10 mouse cellular contexts compared by ENCODE assay signal in genomic region chr3:82112439-82112838, GRCm38 (mm10). TPM values are rescaled to one million over a fixed set of nuclear protein-coding genes. Genes with fewer than 3 reads are reported as not detected.
A peak's percentile ranks its signal among the peaks of the same experiment; 100 is the strongest.
DNase-seq lines count a peak whose midpoint lies in the region; ATAC-seq and TF ChIP-seq lines count a peak whose summit lies in the region.
"Had no signal": no experiment of that assay in that cellular context is flagged by ENCODE, and none has a peak within 500 bp of the region (broad histone marks: within the 10 kb centered on the region; RNA-seq: fewer than 3 reads in every experiment).

No protein-coding gene starts in this region.

- H3K9ac ChIP-seq in lung, postnatal 0 days (replicated peaks; ENCODE audit: low read depth): no peak overlapping the region
- H3K9ac ChIP-seq in hindbrain, embryonic 12.5 days: no peak overlapping the region
- H3K9ac ChIP-seq in forebrain, embryonic 12.5 days: no peak overlapping the region
- H3K9ac ChIP-seq: liver, embryonic 14.5 days had no signal

- no peak overlapping the region for H3K4me2 ChIP-seq in lung, postnatal 0 days (replicated peaks; ENCODE audit: low read depth, low read length)
- no peak overlapping the region for H3K4me2 ChIP-seq in hindbrain, embryonic 12.5 days (replicated peaks)
- no peak overlapping the region for H3K4me2 ChIP-seq in forebrain, embryonic 12.5 days

- 48% methylated on average over 2 of the region's 2 CpGs for WGBS in lung, postnatal 0 days
- 80% methylated on average over 2 of the region's 2 CpGs for WGBS in hindbrain, embryonic 12.5 days
- WGBS in forebrain, embryonic 12.5 days: 76% methylated on average over 2 of the region's 2 CpGs

- H3K4me1 ChIP-seq in lung, postnatal 0 days (ENCODE audit: insufficient read depth, low read depth, low read length): 0 out of 2 replicates have a peak, but pooled peaks cover 2% of the 10 kb centered on the region
- H3K4me1 ChIP-seq in hindbrain, embryonic 12.5 days: no peaks in the 10 kb centered on the region
- H3K4me1 ChIP-seq in forebrain, embryonic 12.5 days: no peaks in the 10 kb centered on the region

- H3K27ac ChIP-seq in lung, postnatal 0 days (ENCODE audit: low read length): no peak overlapping the region
- H3K27ac ChIP-seq in hindbrain, embryonic 12.5 days: no peak overlapping the region
- no peak overlapping the region for H3K27ac ChIP-seq in forebrain, embryonic 12.5 days
- H3K27ac ChIP-seq: liver, embryonic 14.5 days had no signal

- no peaks in the 10 kb centered on the region for H3K36me3 ChIP-seq in lung, postnatal 0 days (ENCODE audit: insufficient read depth, low read length)
- no peaks in the 10 kb centered on the region for H3K36me3 ChIP-seq in hindbrain, embryonic 12.5 days
- H3K36me3 ChIP-seq in forebrain, embryonic 12.5 days (replicated peaks): no peaks in the 10 kb centered on the region

- no peak overlapping the region for H3K4me3 ChIP-seq in lung, postnatal 0 days (ENCODE audit: low read depth, low read length)
- H3K4me3 ChIP-seq in hindbrain, embryonic 12.5 days: no peak overlapping the region
- H3K4me3 ChIP-seq in forebrain, embryonic 12.5 days (replicated peaks): no peak overlapping the region

- ATAC-seq in lung, postnatal 0 days: peak; percentile 75
- ATAC-seq in hindbrain, embryonic 12.5 days (ENCODE audit: low FRiP score): no peak
- no peak for ATAC-seq in forebrain, embryonic 12.5 days (ENCODE audit: low FRiP score)
- ATAC-seq: inflammation-experienced regulatory T-cells, adult 6 months; Patski had no signal

- no peaks in the 10 kb centered on the region for H3K9me3 ChIP-seq in lung, postnatal 0 days (ENCODE audit: low read length)
- H3K9me3 ChIP-seq in hindbrain, embryonic 12.5 days (replicated peaks): no peaks in the 10 kb centered on the region
- H3K9me3 ChIP-seq in forebrain, embryonic 12.5 days: no peaks in the 10 kb centered on the region

- peak; percentile 42 for TF ChIP-seq EP300 in lung, postnatal 0 days (IDR thresholded peaks at IDR 0.05)

- H3K27me3 ChIP-seq in lung, postnatal 0 days (replicated peaks; ENCODE audit: insufficient read depth, low read length): no peaks in the 10 kb centered on the region
- no peaks in the 10 kb centered on the region for H3K27me3 ChIP-seq in hindbrain, embryonic 12.5 days
- no peaks in the 10 kb centered on the region for H3K27me3 ChIP-seq in forebrain, embryonic 12.5 days

- peak; percentile 24 for DNase-seq in adrenal gland, postnatal 10 days
- peak; percentile 8 to 24 for DNase-seq in adrenal gland, postnatal 36 days
- DNase-seq in heart, postnatal 4 days: peak; percentile 59
- peak; percentile 77 for DNase-seq in lung, postnatal 0 days (ENCODE audit: low spot score)
- no peak for DNase-seq in retina, embryonic 14.5 days (ENCODE audit: low spot score)

- no peak for TF ChIP-seq CTCF in lung, postnatal 0 days (IDR thresholded peaks at IDR 0.05)

RNA-seq across cellular contexts. Expression of gene Gucy1a1, which starts 33.1 kb away (rescaled TPM):
- 10 to 100 TPM; 41.8 to 47.6 TPM for total RNA-seq in adrenal gland, postnatal 10 days (2021)
- total RNA-seq in adrenal gland, postnatal 36 days (2021): 10 to 100 TPM; 20.7 to 22.7 TPM
- total RNA-seq in heart, postnatal 4 days (2021): 10 to 100 TPM; 39.6 to 39.7 TPM
- polyA plus RNA-seq in lung, postnatal 0 days (2015; fragmentation: Nextera tagmentation; extraction: Ambion mirVana): 101 and 107 TPM in 2 replicates
- polyA plus RNA-seq in hindbrain, embryonic 12.5 days (2016; fragmentation: Nextera tagmentation; extraction: Ambion mirVana): 6.6 and 7.3 TPM in 2 replicates
- 4.9 and 6.6 TPM in 2 replicates for polyA plus RNA-seq in forebrain, embryonic 12.5 days (2016; fragmentation: Nextera tagmentation; extraction: Ambion mirVana)
- polyA plus RNA-seq: Patski had no signal

RNA-seq across cellular contexts. Expression of gene Gucy1b1, which starts 38.0 kb away (rescaled TPM):
- 10 to 100 TPM; 15.5 to 17.1 TPM for total RNA-seq in adrenal gland, postnatal 10 days (2021)
- 1 to 10 TPM; 8.2 to 8.3 TPM for total RNA-seq in adrenal gland, postnatal 36 days (2021)
- 10 to 100 TPM; 24.1 to 24.7 TPM for total RNA-seq in heart, postnatal 4 days (2021)
- 95.8 and 104 TPM in 2 replicates for polyA plus RNA-seq in lung, postnatal 0 days (2015; fragmentation: Nextera tagmentation; extraction: Ambion mirVana)
- 14.1 and 16.6 TPM in 2 replicates for polyA plus RNA-seq in hindbrain, embryonic 12.5 days (2016; fragmentation: Nextera tagmentation; extraction: Ambion mirVana)
- polyA plus RNA-seq in forebrain, embryonic 12.5 days (2016; fragmentation: Nextera tagmentation; extraction: Ambion mirVana): 12.1 and 12.6 TPM in 2 replicates
- polyA plus RNA-seq: Patski had no signal
